Mouse (Mus musculus) heart, embryonic 15.5 days (tissue): ENCODE measurements around the gene Kcnd3. TPM values are rescaled to one million over a fixed set of nuclear protein-coding genes. Genes with fewer than 3 reads are reported as not detected.
A peak's percentile ranks its signal among the peaks of the same experiment; 100 is the strongest.

Experiments used
- ATAC-seq: fragments of 200-750 bp; cut with Nextera tagmentation; replicated peaks from 2 replicates; pipeline ENCODE4 v1.8.0; 2017; ENCODE audit warnings: low read depth, moderate TSS enrichment; ENCODE audit not compliant: insufficient number of reproducible peaks, insufficient read depth, low FRiP score
- H3K27ac ChIP-seq: fragments of 300-500 bp; sonication (generic); 2 replicates; pipeline ENCODE4 v1.5.1; 2015; ENCODE audit warnings: mild to moderate bottlenecking, inconsistent platforms
- H3K27me3 ChIP-seq: fragments of 300-500 bp; sonication (generic); 2 replicates; pipeline ENCODE4 v1.6.1; 2015; ENCODE audit warnings: inconsistent platforms
- H3K36me3 ChIP-seq: fragments of 300-500 bp; sonication (generic); 2 replicates; pipeline ENCODE4 v1.6.1; 2015; ENCODE audit warnings: mild to moderate bottlenecking, inconsistent platforms
- H3K4me1 ChIP-seq: fragments of 300-500 bp; sonication (generic); replicated peaks from 2 replicates; pipeline ENCODE4 v1.6.1; 2015; ENCODE audit warnings: inconsistent platforms
- H3K4me2 ChIP-seq: fragments of 300-500 bp; sonication (generic); 2 replicates; pipeline ENCODE4 v1.6.1; 2015; ENCODE audit warnings: inconsistent platforms, mild to moderate bottlenecking, moderate library complexity
- H3K4me3 ChIP-seq: fragments of 300-500 bp; sonication (generic); 2 replicates; pipeline ENCODE4 v1.5.1; 2015; ENCODE audit warnings: mild to moderate bottlenecking, inconsistent platforms
- H3K9ac ChIP-seq: fragments of 300-500 bp; sonication (generic); 2 replicates; pipeline ENCODE4 v1.6.1; 2015; ENCODE audit warnings: mild to moderate bottlenecking, inconsistent platforms
- H3K9me3 ChIP-seq: fragments of 300-500 bp; sonication (generic); replicated peaks from 2 replicates; pipeline ENCODE4 v1.6.1; 2016; ENCODE audit warnings: inconsistent platforms
- WGBS: fragments of 180-500 bp; shearing (Covaris S2); methylation state at CpG from one replicate; pipeline ENCODE4 v1.1.7; 2015; ENCODE audit warnings: mixed read lengths; 5-methylcytosine and 5-hydroxymethylcytosine counted together
- polyA plus RNA-seq: library from polyadenylated mRNA; unstranded; fragments of >200 nt; fragmentation: Nextera tagmentation; extraction: Ambion mirVana; gene quantifications from 2 replicates; pipeline ENCODE4 v1.2.1, GENCODE M21; 2015

Kcnd3 gene
- polyA plus RNA-seq, 1 experiment from 2014 or later = 0.44 TPM

GRCm38 (mm10) chr3:105591766-105592165, 139.6 kb downstream of the Kcnd3 start:
- 85% methylated on average over 1 of the region's 1 CpGs for WGBS
- Histone ChIP-seq H3K27ac (no peak overlapping the region), H3K27me3 (no peaks in the 10 kb centered on the region)

GRCm38 (mm10) chr3:105592246-105592645, 140.1 kb downstream of the Kcnd3 start:
- Histone ChIP-seq H3K4me3 (no peak overlapping the region), H3K36me3 (no peaks in the 10 kb centered on the region), H3K9me3 (no peaks in the 10 kb centered on the region), H3K9ac (no peak overlapping the region), H3K27me3 (no peaks in the 10 kb centered on the region), H3K27ac (no peak overlapping the region), H3K4me2 (no peak overlapping the region), H3K4me1 (no peaks in the 10 kb centered on the region)
- WGBS = 42% methylated on average over 2 of the region's 2 CpGs
- no peak for ATAC-seq

More at GRCm38 (mm10) chr3:105591766-105592165, 139.6 kb downstream of the Kcnd3 start:
- Histone ChIP-seq H3K36me3 (no peaks in the 10 kb centered on the region), H3K4me2 (no peak overlapping the region), H3K4me3 (no peak overlapping the region), H3K4me1 (no peaks in the 10 kb centered on the region), H3K9me3 (no peaks in the 10 kb centered on the region), H3K9ac (no peak overlapping the region)
- no peak for ATAC-seq

- H3K4me3 ChIP-seq = no peak overlapping the region
- no peak for ATAC-seq
- 57% methylated on average over 4 of the region's 4 CpGs for WGBS
- H3K4me2 ChIP-seq = no peak overlapping the region
- no peaks in the 10 kb centered on the region for H3K4me1 ChIP-seq
- H3K9me3 ChIP-seq = no peaks in the 10 kb centered on the region
- no peaks in the 10 kb centered on the region for H3K36me3 ChIP-seq
- no peak overlapping the region for H3K27ac ChIP-seq
- no peak overlapping the region for H3K9ac ChIP-seq
- 0 out of 2 replicates have a peak, but pooled peaks cover 3% of the 10 kb centered on the region for H3K27me3 ChIP-seq
Observed at GRCm38 (mm10) chr3:105600483-105600882, 148.4 kb downstream of the Kcnd3 start.

- Histone ChIP-seq H3K4me2 (no peak overlapping the region), H3K27ac (no peak overlapping the region), H3K9me3 (no peaks in the 10 kb centered on the region), H3K4me3 (no peak overlapping the region), H3K27me3 (0 out of 2 replicates have a peak, but pooled peaks cover 3% of the 10 kb centered on the region), H3K9ac (no peak overlapping the region), H3K4me1 (no peaks in the 10 kb centered on the region), H3K36me3 (no peaks in the 10 kb centered on the region)
- WGBS = 47% methylated on average over 5 of the region's 5 CpGs
- ATAC-seq = no peak
Observed at GRCm38 (mm10) chr3:105602966-105603365, 150.8 kb downstream of the Kcnd3 start.

- Histone ChIP-seq H3K27ac (no peak overlapping the region), H3K4me2 (no peak overlapping the region), H3K9ac (no peak overlapping the region), H3K4me3 (no peak overlapping the region), H3K4me1 (no peaks in the 10 kb centered on the region), H3K27me3 (peaks cover 7% of the 10 kb centered on the region; the same call in 1 of the 2 replicates), H3K9me3 (no peaks in the 10 kb centered on the region), H3K36me3 (no peaks in the 10 kb centered on the region)
- WGBS = 68% methylated on average over 5 of the region's 5 CpGs
- ATAC-seq = no peak
Observed at GRCm38 (mm10) chr3:105605726-105606125, 153.6 kb downstream of the Kcnd3 start.

GRCm38 (mm10) chr3:105608857-105609256, 156.7 kb downstream of the Kcnd3 start:
- Histone ChIP-seq H3K27me3 (peaks cover 7% of the 10 kb centered on the region; the same call in 1 of the 2 replicates), H3K9me3 (no peaks in the 10 kb centered on the region), H3K4me1 (no peaks in the 10 kb centered on the region), H3K9ac (no peak overlapping the region), H3K4me3 (no peak overlapping the region), H3K27ac (no peak overlapping the region), H3K36me3 (no peaks in the 10 kb centered on the region), H3K4me2 (no peak overlapping the region)
- WGBS = 73% methylated on average over 3 of the region's 3 CpGs
- ATAC-seq = no peak

- H3K27me3 ChIP-seq = peaks cover 4% of the 10 kb centered on the region; the same call in 1 of the 2 replicates
- no peak for ATAC-seq
- H3K4me3 ChIP-seq = no peak overlapping the region
- H3K4me1 ChIP-seq = no peaks in the 10 kb centered on the region
- no peaks in the 10 kb centered on the region for H3K36me3 ChIP-seq
- WGBS = 74% methylated on average over 7 of the region's 7 CpGs
- H3K9ac ChIP-seq = no peak overlapping the region
- H3K9me3 ChIP-seq = no peaks in the 10 kb centered on the region
- no peak overlapping the region for H3K4me2 ChIP-seq
- H3K27ac ChIP-seq = no peak overlapping the region
Observed at GRCm38 (mm10) chr3:105611531-105612422, 159.6 kb downstream of the Kcnd3 start.

GRCm38 (mm10) chr3:105612423-105612814, 160.3 kb downstream of the Kcnd3 start:
- ATAC-seq = no peak
- no peak overlapping the region for H3K4me3 ChIP-seq

GRCm38 (mm10) chr3:105616861-105617743, 165.0 kb downstream of the Kcnd3 start:
- Histone ChIP-seq H3K9me3 (no peaks in the 10 kb centered on the region), H3K27me3 (no peaks in the 10 kb centered on the region), H3K9ac (no peak overlapping the region), H3K4me1 (peaks cover 8% of the 10 kb centered on the region), H3K36me3 (no peaks in the 10 kb centered on the region), H3K4me3 (no peak overlapping the region), H3K27ac (no peak overlapping the region), H3K4me2 (no peak overlapping the region)
- WGBS = 88% methylated on average over 2 of the region's 2 CpGs
- ATAC-seq = no peak

More at GRCm38 (mm10) chr3:105612423-105612814, 160.3 kb downstream of the Kcnd3 start:
- H3K4me2 ChIP-seq = no peak overlapping the region
- H3K9ac ChIP-seq = no peak overlapping the region
- no peaks in the 10 kb centered on the region for H3K36me3 ChIP-seq
- 65% methylated on average over 4 of the region's 4 CpGs for WGBS
- H3K4me1 ChIP-seq = no peaks in the 10 kb centered on the region
- H3K27ac ChIP-seq = no peak overlapping the region
- no peaks in the 10 kb centered on the region for H3K9me3 ChIP-seq
- H3K27me3 ChIP-seq = peaks cover 4% of the 10 kb centered on the region; the same call in 1 of the 2 replicates

- no peaks in the 10 kb centered on the region for H3K27me3 ChIP-seq
- H3K36me3 ChIP-seq = no peaks in the 10 kb centered on the region
- H3K4me3 ChIP-seq = no peak overlapping the region
- WGBS = 37% methylated on average over 8 of the region's 8 CpGs
- H3K9ac ChIP-seq = no peak overlapping the region
- no peak for ATAC-seq
- peaks cover 8% of the 10 kb centered on the region for H3K4me1 ChIP-seq
- no peak overlapping the region for H3K4me2 ChIP-seq
- 0 out of 2 replicates have a peak overlapping the region, but pooled peaks have one; percentile 17 for H3K27ac ChIP-seq
- H3K9me3 ChIP-seq = no peaks in the 10 kb centered on the region
Observed at GRCm38 (mm10) chr3:105621154-105621553, 169.0 kb downstream of the Kcnd3 start.

- no peak overlapping the region for H3K4me2 ChIP-seq
- no peaks in the 10 kb centered on the region for H3K36me3 ChIP-seq
- no peaks in the 10 kb centered on the region for H3K27me3 ChIP-seq
- no peak overlapping the region for H3K4me3 ChIP-seq
- peaks cover 8% of the 10 kb centered on the region for H3K4me1 ChIP-seq
- 50% methylated on average over 4 of the region's 4 CpGs for WGBS
- H3K9me3 ChIP-seq = no peaks in the 10 kb centered on the region
- no peak overlapping the region for H3K27ac ChIP-seq
- ATAC-seq = no peak
- H3K9ac ChIP-seq = no peak overlapping the region
Observed at GRCm38 (mm10) chr3:105623137-105623536, 171.0 kb downstream of the Kcnd3 start.
